Mouse (Mus musculus) thymus, postnatal 10 days (tissue): ENCODE results near the gene Fam193b.

Source experiments
- DNase-seq, 2 experiments: peaks; one replicate each; pipeline ENCODE4 v3.0.0; 2021; ENCODE audit warnings: low spot score in 2 of 2

The Fam193b gene

DNA sequence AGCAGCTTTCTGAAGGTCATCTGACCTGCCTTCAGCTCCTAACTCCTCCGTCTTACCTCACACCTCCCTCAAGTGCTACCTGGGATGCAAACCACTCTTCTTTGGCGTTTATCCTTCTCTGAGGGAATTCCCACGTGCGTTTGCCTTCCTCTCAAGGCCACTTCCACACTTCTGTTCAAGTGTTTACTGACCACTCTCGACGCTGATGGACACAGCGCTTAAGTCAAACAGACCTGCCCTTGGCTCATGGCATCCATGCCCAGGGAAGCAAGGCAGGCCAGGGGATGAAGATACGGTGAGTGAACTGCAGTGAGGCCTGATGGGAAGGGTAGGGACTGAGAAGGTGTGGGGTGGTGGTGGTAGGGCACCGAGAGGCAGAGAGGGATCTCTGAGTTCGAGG is 70.3 kb downstream of the Fam193b start:
- no peak for DNase-seq

DNA sequence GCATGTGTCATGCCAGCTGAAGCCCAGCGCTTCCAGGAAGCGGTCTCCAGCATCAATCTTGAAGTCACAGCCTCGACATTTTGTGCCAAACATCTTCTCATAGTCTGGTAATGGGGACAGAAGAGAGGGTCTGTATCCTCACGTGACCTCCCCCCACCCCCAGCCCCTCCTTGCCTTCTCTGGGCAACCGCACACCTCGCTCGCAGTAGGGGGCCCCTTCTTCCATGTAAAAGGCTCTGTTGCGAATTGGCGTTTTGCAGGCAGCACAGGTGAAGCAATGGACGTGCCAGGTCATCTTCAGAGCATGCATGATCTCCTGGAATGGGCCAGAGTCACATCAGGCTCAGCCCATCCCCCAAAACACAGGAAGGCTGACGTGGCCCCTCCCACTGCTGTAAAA is 72.0 kb downstream of the Fam193b start:
- no peak for DNase-seq

DNA sequence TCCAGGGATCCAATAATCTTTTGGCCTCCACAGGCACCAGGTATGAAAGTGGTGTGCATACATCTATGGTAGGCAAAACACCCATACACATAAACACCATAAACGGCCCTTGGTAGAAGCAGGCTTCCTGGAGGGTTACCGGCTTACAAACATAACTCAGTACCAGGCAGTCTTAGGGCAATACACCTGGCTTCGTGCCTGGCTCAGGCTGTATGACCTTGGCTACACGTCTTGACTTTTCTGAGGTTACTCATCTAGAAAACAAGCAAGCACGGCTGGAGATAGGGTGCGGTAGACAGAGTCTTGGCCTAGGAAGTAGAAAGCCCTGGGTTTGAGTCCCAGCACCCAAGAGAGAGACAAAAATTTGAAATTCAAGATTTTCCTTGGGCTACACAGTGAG is 74.3 kb downstream of the Fam193b start:
- DNase-seq: no peak

GRCm38 (mm10) chr13:55495702-55496101 is 75.2 kb downstream of the Fam193b start:
- no peak for DNase-seq

DNA sequence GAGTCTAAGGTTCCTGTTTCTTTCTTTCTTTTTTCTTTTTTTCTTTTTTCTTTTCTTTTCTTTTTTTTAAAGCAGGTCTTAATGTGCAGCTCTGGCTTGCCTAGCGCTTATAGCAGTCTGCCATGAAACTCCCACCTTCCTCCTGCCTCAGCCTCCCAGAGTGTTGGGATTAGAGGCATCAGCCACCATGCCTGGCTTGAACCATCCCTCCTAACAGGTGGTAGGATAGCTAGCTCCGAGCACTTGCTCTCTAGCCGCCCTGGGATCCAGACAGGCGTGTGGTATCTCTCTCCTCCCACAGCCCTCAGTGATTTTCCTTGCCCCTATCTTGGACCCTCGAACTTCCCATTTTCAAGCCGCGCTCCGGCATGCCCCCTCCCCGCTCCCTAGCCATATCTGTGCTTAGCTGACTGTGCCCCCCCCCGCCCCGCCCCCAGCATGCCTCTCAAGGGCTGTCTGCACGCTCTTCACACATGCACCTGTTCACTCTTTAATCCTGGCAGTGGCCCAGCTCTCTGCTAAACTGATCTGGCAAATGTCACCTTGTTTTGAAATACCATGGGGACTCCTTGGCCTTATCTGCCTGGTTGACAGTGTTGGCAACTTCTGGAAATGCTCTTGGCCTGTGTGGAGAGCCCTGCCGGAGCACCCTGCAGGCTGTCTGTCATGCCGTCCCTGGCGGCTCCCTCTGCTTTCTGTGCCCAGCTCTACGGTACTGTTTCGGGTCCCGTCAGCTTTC is 75.9 kb downstream of the Fam193b start:
- no peak for DNase-seq

DNA sequence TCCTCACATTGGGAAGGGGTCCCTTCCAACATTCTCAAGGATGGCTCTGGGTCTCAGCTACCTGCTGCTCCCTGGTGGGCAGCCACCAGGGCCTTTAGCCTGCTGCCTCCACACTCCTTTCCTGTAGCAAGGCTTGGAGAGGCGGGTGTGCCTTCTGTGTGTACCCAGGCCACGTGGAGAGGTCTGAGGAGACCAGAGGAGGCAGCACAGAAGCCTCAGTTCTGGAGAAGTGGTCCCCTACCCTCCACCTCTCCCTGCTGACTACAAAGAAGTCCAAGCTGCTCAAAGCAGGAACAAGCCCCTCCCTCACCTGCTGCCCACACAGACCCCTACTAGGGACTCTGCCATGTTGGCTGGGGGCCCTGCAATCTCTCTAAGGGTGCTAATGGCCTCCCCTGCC is 76.7 kb downstream of the Fam193b start:
- DNase-seq: no peak
